Mouse (Mus musculus) megakaryocyte progenitor cell, adult 5-6 weeks (primary cell): ENCODE results near the gene Pank2. TPM values are rescaled to one million over a fixed set of nuclear protein-coding genes. Genes with fewer than 3 reads are reported as not detected.

Source experiments
- ATAC-seq: replicated peaks from 2 replicates; pipeline ENCODE4 v1.8.0; 2016; ENCODE audit warnings: mild to moderate bottlenecking, moderate TSS enrichment, inconsistent platforms; ENCODE audit not compliant: poor library complexity
- total RNA-seq, 2 experiments: library from RNA; stranded (forward) in 1 of 2; stranded (reverse) in 1 of 2; fragments of 157-497, 149-512 nt in 1 of 2; fragments of 200-1000 nt in 1 of 2; gene quantifications; 2 replicates each; pipeline versions ENCODE4 v1.2.3 to v1.2.4; 2015 to 2017

Pank2 gene
- total RNA-seq, 2 experiments from 2014 or later: 46.3 to 71.6 TPM

GRCm38 (mm10) chr2:131319401-131319800 is 57.1 kb downstream of the Pank2 start:
- ATAC-seq: no peak

GRCm38 (mm10) chr2:131321192-131321591 is 58.9 kb downstream of the Pank2 start:
- peak; percentile 92 for ATAC-seq

GRCm38 (mm10) chr2:131323675-131324074 is 61.4 kb downstream of the Pank2 start:
- peak; percentile 11; the same call in 1 of the 2 replicates for ATAC-seq

GRCm38 (mm10) chr2:131326044-131326443 is 63.7 kb downstream of the Pank2 start:
- ATAC-seq: peak; percentile 61

GRCm38 (mm10) chr2:131328981-131329380 is 66.7 kb downstream of the Pank2 start:
- no peak for ATAC-seq

GRCm38 (mm10) chr2:131330548-131330947 is 68.3 kb downstream of the Pank2 start:
- ATAC-seq: no peak

- ATAC-seq: peak; percentile 95
Measured at GRCm38 (mm10) chr2:131337602-131338001, 75.3 kb downstream of the Pank2 start.

GRCm38 (mm10) chr2:131344449-131344848 is 82.2 kb downstream of the Pank2 start:
- no peak for ATAC-seq

GRCm38 (mm10) chr2:131345556-131345955 is 83.3 kb downstream of the Pank2 start:
- no peak for ATAC-seq

Other genes starting within 250 kb of the Pank2 start
- gene Gfra4, start 219.4 kb upstream of the Pank2 start, total RNA-seq (2015): not detected in 2 replicates
- not detected in 2 replicates for gene Gfra4, start 219.4 kb upstream of the Pank2 start, total RNA-seq (2017)
- gene Adam33, start 198.7 kb upstream of the Pank2 start, total RNA-seq (2015): not detected in 2 replicates
- gene Adam33, start 198.7 kb upstream of the Pank2 start, total RNA-seq (2017): not detected in 2 replicates
- gene Siglec1, start 175.7 kb upstream of the Pank2 start, total RNA-seq (2015): 0.05 and 0.07 TPM in 2 replicates
- gene Siglec1, start 175.7 kb upstream of the Pank2 start, total RNA-seq (2017): 0.10 TPM in 1 of 2 replicates, not detected in the other
- gene Hspa12b, start 135.2 kb upstream of the Pank2 start, total RNA-seq (2015): 0.12 TPM in 1 of 2 replicates, not detected in the other
- gene Hspa12b, start 135.2 kb upstream of the Pank2 start, total RNA-seq (2017): 0.44 TPM in 1 of 2 replicates, not detected in the other
- not detected in 2 replicates for gene Gm11037, start 129.0 kb upstream of the Pank2 start, total RNA-seq (2015)
- gene Gm11037, start 129.0 kb upstream of the Pank2 start, total RNA-seq (2017): not detected in 2 replicates
- gene 1700037H04Rik, start 102.4 kb upstream of the Pank2 start, total RNA-seq (2015): 85.1 and 90.4 TPM in 2 replicates
- gene 1700037H04Rik, start 102.4 kb upstream of the Pank2 start, total RNA-seq (2017): 34.9 and 39.5 TPM in 2 replicates
- 8.0 and 8.3 TPM in 2 replicates for gene Cenpb, start 82.4 kb upstream of the Pank2 start, total RNA-seq (2015)
- gene Cenpb, start 82.4 kb upstream of the Pank2 start, total RNA-seq (2017): 14.8 and 15.8 TPM in 2 replicates
- gene Cdc25b, start 75.5 kb upstream of the Pank2 start, total RNA-seq (2015): 8.9 and 10.8 TPM in 2 replicates
- 9.6 and 13.4 TPM in 2 replicates for gene Cdc25b, start 75.5 kb upstream of the Pank2 start, total RNA-seq (2017)
- gene Spef1, start 75.2 kb upstream of the Pank2 start, total RNA-seq (2015): 0.39 and 0.72 TPM in 2 replicates
- gene Spef1, start 75.2 kb upstream of the Pank2 start, total RNA-seq (2017): 0.91 and 2.0 TPM in 2 replicates
- gene Ap5s1, start 55.4 kb upstream of the Pank2 start, total RNA-seq (2015): 3.6 and 3.9 TPM in 2 replicates
- gene Ap5s1, start 55.4 kb upstream of the Pank2 start, total RNA-seq (2017): 2.9 and 6.7 TPM in 2 replicates
- gene Mavs, start 28.4 kb upstream of the Pank2 start, total RNA-seq (2015): 15.1 and 17.1 TPM in 2 replicates
- gene Mavs, start 28.4 kb upstream of the Pank2 start, total RNA-seq (2017): 11.3 and 11.8 TPM in 2 replicates
- gene Rnf24, start 90.4 kb downstream of the Pank2 start, total RNA-seq (2015): 4.4 and 4.5 TPM in 2 replicates
- 1.8 and 1.9 TPM in 2 replicates for gene Rnf24, start 90.4 kb downstream of the Pank2 start, total RNA-seq (2017)
- 4.6 and 5.7 TPM in 2 replicates for gene Smox, start 229.0 kb downstream of the Pank2 start, total RNA-seq (2015)
- 7.8 and 8.7 TPM in 2 replicates for gene Smox, start 229.0 kb downstream of the Pank2 start, total RNA-seq (2017)